Mouse (Mus musculus): ENCODE results near the gene Best3. TPM values are rescaled to one million over a fixed set of nuclear protein-coding genes. Genes with fewer than 3 reads are reported as not detected.

Best3 gene
- polyA plus RNA-seq, 1 experiment from 2014 or later, result 0.09 TPM

GRCm38 (mm10) chr10:116955191-116955590, 30.9 kb upstream of the Best3 start:
- H3K9ac ChIP-seq, result no peak overlapping the region
- DNase-seq (ENCODE audit: low spot score) (no peak), ATAC-seq (ENCODE audit: low FRiP score) (no peak)
- peaks cover 4% of the 10 kb centered on the region; the same call in 1 of the 2 replicates for H3K9me3 ChIP-seq (ENCODE audit: control insufficient read depth, low read length)
- no peak overlapping the region for H3K4me3 ChIP-seq (replicated peaks; ENCODE audit: low read length)
- H3K4me2 ChIP-seq (replicated peaks), result no peak overlapping the region
- no peak overlapping the region for H3K27ac ChIP-seq
- no peaks in the 10 kb centered on the region for H3K4me1 ChIP-seq (replicated peaks; ENCODE audit: control insufficient read depth, insufficient read depth, low read length)
- no peaks in the 10 kb centered on the region for H3K27me3 ChIP-seq (ENCODE audit: control insufficient read depth, insufficient read depth, low read length)
- no peaks in the 10 kb centered on the region for H3K36me3 ChIP-seq (replicated peaks; ENCODE audit: control insufficient read depth, insufficient read depth)
- 97% methylated on average over 6 of the region's 6 CpGs for WGBS

- DNase-seq (ENCODE audit: low spot score) (no peak), ATAC-seq (ENCODE audit: low FRiP score) (no peak)
- WGBS, result 90% methylated on average over 11 of the region's 11 CpGs
- Histone ChIP-seq H3K9me3 (ENCODE audit: control insufficient read depth, low read length) (peaks cover 4% of the 10 kb centered on the region; the same call in 1 of the 2 replicates), H3K27ac (no peak overlapping the region), H3K4me2 (replicated peaks) (no peak overlapping the region), H3K36me3 (replicated peaks; ENCODE audit: control insufficient read depth, insufficient read depth) (no peaks in the 10 kb centered on the region), H3K27me3 (ENCODE audit: control insufficient read depth, insufficient read depth, low read length) (no peaks in the 10 kb centered on the region), H3K4me1 (replicated peaks; ENCODE audit: control insufficient read depth, insufficient read depth, low read length) (no peaks in the 10 kb centered on the region), H3K9ac (no peak overlapping the region), H3K4me3 (replicated peaks; ENCODE audit: low read length) (no peak overlapping the region)
Measured at GRCm38 (mm10) chr10:116956483-116957158, 29.5 kb upstream of the Best3 start.

GRCm38 (mm10) chr10:116957867-116958551, 28.1 kb upstream of the Best3 start:
- Histone ChIP-seq H3K4me2 (replicated peaks) (no peak overlapping the region), H3K4me3 (replicated peaks; ENCODE audit: low read length) (no peak overlapping the region), H3K9ac (no peak overlapping the region), H3K9me3 (ENCODE audit: control insufficient read depth, low read length) (no peaks in the 10 kb centered on the region; the same call in 1 of the 2 replicates), H3K27ac (no peak overlapping the region), H3K27me3 (ENCODE audit: control insufficient read depth, insufficient read depth, low read length) (no peaks in the 10 kb centered on the region), H3K36me3 (replicated peaks; ENCODE audit: control insufficient read depth, insufficient read depth) (no peaks in the 10 kb centered on the region), H3K4me1 (replicated peaks; ENCODE audit: control insufficient read depth, insufficient read depth, low read length) (no peaks in the 10 kb centered on the region)
- no peak for ATAC-seq (ENCODE audit: low FRiP score)
- no peak for DNase-seq (ENCODE audit: low spot score)
- 72% methylated on average over 5 of the region's 5 CpGs for WGBS

GRCm38 (mm10) chr10:116962152-116962551, 24.0 kb upstream of the Best3 start:
- WGBS, result 77% methylated on average over 14 of the region's 14 CpGs
- Histone ChIP-seq H3K36me3 (replicated peaks; ENCODE audit: control insufficient read depth, insufficient read depth) (no peaks in the 10 kb centered on the region), H3K9me3 (ENCODE audit: control insufficient read depth, low read length) (no peaks in the 10 kb centered on the region), H3K27ac (no peak overlapping the region), H3K4me3 (replicated peaks; ENCODE audit: low read length) (no peak overlapping the region), H3K27me3 (ENCODE audit: control insufficient read depth, insufficient read depth, low read length) (no peaks in the 10 kb centered on the region), H3K4me1 (replicated peaks; ENCODE audit: control insufficient read depth, insufficient read depth, low read length) (no peaks in the 10 kb centered on the region), H3K4me2 (replicated peaks) (no peak overlapping the region), H3K9ac (no peak overlapping the region)
- ATAC-seq (ENCODE audit: low FRiP score), result no peak
- DNase-seq (ENCODE audit: low spot score), result no peak

- Histone ChIP-seq H3K4me3 (replicated peaks; ENCODE audit: low read length) (no peak overlapping the region), H3K4me2 (replicated peaks) (no peak overlapping the region), H3K4me1 (replicated peaks; ENCODE audit: control insufficient read depth, insufficient read depth, low read length) (no peaks in the 10 kb centered on the region), H3K27ac (no peak overlapping the region), H3K36me3 (replicated peaks; ENCODE audit: control insufficient read depth, insufficient read depth) (no peaks in the 10 kb centered on the region), H3K9ac (no peak overlapping the region), H3K9me3 (ENCODE audit: control insufficient read depth, low read length) (no peaks in the 10 kb centered on the region), H3K27me3 (ENCODE audit: control insufficient read depth, insufficient read depth, low read length) (no peaks in the 10 kb centered on the region)
- ATAC-seq (ENCODE audit: low FRiP score) (no peak), DNase-seq (ENCODE audit: low spot score) (no peak)
- 62% methylated on average over 17 of the region's 17 CpGs for whole genome bisulfite sequencing
Measured at GRCm38 (mm10) chr10:116962803-116963202, 23.3 kb upstream of the Best3 start.

- no peak for ATAC-seq (ENCODE audit: low FRiP score)
- Histone ChIP-seq H3K27me3 (ENCODE audit: control insufficient read depth, insufficient read depth, low read length) (no peaks in the 10 kb centered on the region), H3K9me3 (ENCODE audit: control insufficient read depth, low read length) (no peaks in the 10 kb centered on the region), H3K9ac (no peak overlapping the region), H3K4me2 (replicated peaks) (no peak overlapping the region), H3K4me1 (replicated peaks; ENCODE audit: control insufficient read depth, insufficient read depth, low read length) (no peaks in the 10 kb centered on the region), H3K27ac (no peak overlapping the region), H3K4me3 (replicated peaks; ENCODE audit: low read length) (no peak overlapping the region), H3K36me3 (replicated peaks; ENCODE audit: control insufficient read depth, insufficient read depth) (no peaks in the 10 kb centered on the region)
- DNase-seq (ENCODE audit: low spot score), result no peak
- WGBS, result 85% methylated on average over 11 of the region's 11 CpGs
Measured at GRCm38 (mm10) chr10:116964084-116964483, 22.0 kb upstream of the Best3 start.

GRCm38 (mm10) chr10:116964571-116964970, 21.5 kb upstream of the Best3 start:
- no peaks in the 10 kb centered on the region for H3K9me3 ChIP-seq (ENCODE audit: control insufficient read depth, low read length)
- no peak overlapping the region for H3K4me3 ChIP-seq (replicated peaks; ENCODE audit: low read length)
- H3K27ac ChIP-seq, result no peak overlapping the region
- no peak overlapping the region for H3K4me2 ChIP-seq (replicated peaks)
- H3K27me3 ChIP-seq (ENCODE audit: control insufficient read depth, insufficient read depth, low read length), result no peaks in the 10 kb centered on the region
- no peak for ATAC-seq (ENCODE audit: low FRiP score)
- H3K36me3 ChIP-seq (replicated peaks; ENCODE audit: control insufficient read depth, insufficient read depth), result no peaks in the 10 kb centered on the region
- no peaks in the 10 kb centered on the region for H3K4me1 ChIP-seq (replicated peaks; ENCODE audit: control insufficient read depth, insufficient read depth, low read length)
- 91% methylated on average over 4 of the region's 4 CpGs for WGBS
- H3K9ac ChIP-seq, result no peak overlapping the region
- no peak for DNase-seq (ENCODE audit: low spot score)

GRCm38 (mm10) chr10:116965297-116965696, 20.8 kb upstream of the Best3 start:
- Histone ChIP-seq H3K9ac (no peak overlapping the region), H3K4me1 (replicated peaks; ENCODE audit: control insufficient read depth, insufficient read depth, low read length) (no peaks in the 10 kb centered on the region), H3K4me2 (replicated peaks) (no peak overlapping the region), H3K4me3 (replicated peaks; ENCODE audit: low read length) (no peak overlapping the region), H3K36me3 (replicated peaks; ENCODE audit: control insufficient read depth, insufficient read depth) (no peaks in the 10 kb centered on the region), H3K9me3 (ENCODE audit: control insufficient read depth, low read length) (no peaks in the 10 kb centered on the region), H3K27ac (no peak overlapping the region), H3K27me3 (ENCODE audit: control insufficient read depth, insufficient read depth, low read length) (no peaks in the 10 kb centered on the region)
- 88% methylated on average over 5 of the region's 5 CpGs for WGBS
- ATAC-seq (ENCODE audit: low FRiP score) (no peak), DNase-seq (ENCODE audit: low spot score) (no peak)

- DNase-seq (ENCODE audit: low spot score) (no peak), ATAC-seq (ENCODE audit: low FRiP score) (no peak)
- no peak overlapping the region for H3K9ac ChIP-seq
- no peaks in the 10 kb centered on the region for H3K4me1 ChIP-seq (replicated peaks; ENCODE audit: control insufficient read depth, insufficient read depth, low read length)
- H3K27me3 ChIP-seq (ENCODE audit: control insufficient read depth, insufficient read depth, low read length), result no peaks in the 10 kb centered on the region
- H3K27ac ChIP-seq, result no peak overlapping the region
- H3K4me3 ChIP-seq (replicated peaks; ENCODE audit: low read length), result no peak overlapping the region
- 88% methylated on average over 6 of the region's 6 CpGs for WGBS
- no peak overlapping the region for H3K4me2 ChIP-seq (replicated peaks)
- no peaks in the 10 kb centered on the region for H3K9me3 ChIP-seq (ENCODE audit: control insufficient read depth, low read length)
- H3K36me3 ChIP-seq (replicated peaks; ENCODE audit: control insufficient read depth, insufficient read depth), result no peaks in the 10 kb centered on the region
Measured at GRCm38 (mm10) chr10:116966065-116966464, 20.0 kb upstream of the Best3 start.

Data from hindbrain, embryonic 14.5 days (tissue).